In the genomic region with DNA sequence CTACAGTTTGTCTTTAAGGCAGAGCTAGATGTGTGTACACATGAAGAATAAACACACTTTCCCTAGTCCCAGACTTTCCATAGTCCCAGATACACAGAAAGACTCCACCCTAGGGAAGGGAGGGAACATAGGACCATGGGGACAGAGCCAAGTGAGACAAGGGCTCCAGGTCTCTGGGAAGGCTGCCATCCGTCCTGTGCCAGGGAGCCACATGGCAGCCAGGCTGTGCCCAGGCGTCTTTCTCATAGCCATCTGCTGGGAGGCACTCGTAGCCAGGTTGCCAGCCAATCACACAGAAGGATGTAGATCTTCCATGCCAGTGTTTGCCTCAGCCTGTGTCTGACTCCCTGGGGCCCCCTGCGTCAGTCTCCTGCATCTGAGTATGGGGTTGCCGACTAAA, we compare ENCODE assay signal across 8 mouse cellular contexts.
DNase-seq lines count a peak whose midpoint lies in the region; ATAC-seq and TF ChIP-seq lines count a peak whose summit lies in the region.

No protein-coding gene starts in this region.

- peak; percentile 50 for DNase-seq in adrenal gland, adult 2 months
- DNase-seq in adrenal gland, adult 8-10 months: no peak
- peak; percentile 80 for DNase-seq in gastrocnemius, adult 2 months
- DNase-seq in layer of hippocampus, postnatal 10 days (ENCODE audit: low spot score in 2 of 2): peak; percentile 91 to 92
- no peak for DNase-seq in natural killer cell, adult 2 months (ENCODE audit: low spot score in 2 of 2)
- DNase-seq in spleen, postnatal 10 days (ENCODE audit: low spot score in 2 of 2): no peak

- no peak overlapping the region for H3K27ac ChIP-seq in gastrocnemius, adult 2 months
- no peak overlapping the region for H3K27ac ChIP-seq in neural tube, embryonic 14.5 days (ENCODE audit: low read depth, low read length)

- no peaks in the 10 kb centered on the region for H3K4me1 ChIP-seq in neural tube, embryonic 14.5 days (ENCODE audit: control insufficient read depth, insufficient read depth, low read length)

- 53% methylated on average over 5 of the region's 5 CpGs for WGBS in neural tube, embryonic 14.5 days

- no peak for TF ChIP-seq CTCF in gastrocnemius, adult 2 months (IDR thresholded peaks at IDR 0.05)

- ATAC-seq in cerebellum, adult (ENCODE audit: insufficient number of reproducible peaks, low FRiP score, low TSS enrichment): peak; percentile 90
- ATAC-seq in neural tube, embryonic 14.5 days (ENCODE audit: low read depth): peak; percentile 87

- H3K27me3 ChIP-seq in neural tube, embryonic 14.5 days (ENCODE audit: control insufficient read depth, insufficient read depth, low read length): no peaks in the 10 kb centered on the region

- H3K9me3 ChIP-seq in neural tube, embryonic 14.5 days (ENCODE audit: control insufficient read depth, low read length): no peaks in the 10 kb centered on the region

- no peaks in the 10 kb centered on the region for H3K36me3 ChIP-seq in neural tube, embryonic 14.5 days (ENCODE audit: control insufficient read depth, insufficient read depth, low read length)

- intact Hi-C loops in gastrocnemius, adult 2 months (cut with DNase I): no loop called here

- H3K4me3 ChIP-seq in gastrocnemius, adult 2 months: no peak overlapping the region
- no peak overlapping the region for H3K4me3 ChIP-seq in neural tube, embryonic 14.5 days (ENCODE audit: low read depth, low read length)

- no peak overlapping the region for H3K9ac ChIP-seq in neural tube, embryonic 14.5 days (replicated peaks; ENCODE audit: low read depth, low read length)

- H3K4me2 ChIP-seq in neural tube, embryonic 14.5 days (ENCODE audit: low read depth, low read length): no peak overlapping the region

Comparison
In these comparisons a context has a peak if more than half of its experiments do, and no peak if none do; other contexts are left out.
1. DNase-seq: peak in adrenal gland, adult 2 months (single experiment), gastrocnemius, adult 2 months (single experiment) and layer of hippocampus, postnatal 10 days (2 of 2); none in adrenal gland, adult 8-10 months (single experiment), natural killer cell, adult 2 months (0 of 2) and spleen, postnatal 10 days (0 of 2).